Mouse (Mus musculus) right cerebral cortex, postnatal 25 days (tissue): ENCODE measurements around the gene Urgcp.
"Not testable (repeated sequence)": the region's sequence is repeated elsewhere in the genome, so short reads cannot be mapped to it uniquely, and the experiment has no call there.

Source experiments
- DNase-seq: peaks from one replicate; pipeline ENCODE4 v3.0.0; 2022

The Urgcp gene

DNA sequence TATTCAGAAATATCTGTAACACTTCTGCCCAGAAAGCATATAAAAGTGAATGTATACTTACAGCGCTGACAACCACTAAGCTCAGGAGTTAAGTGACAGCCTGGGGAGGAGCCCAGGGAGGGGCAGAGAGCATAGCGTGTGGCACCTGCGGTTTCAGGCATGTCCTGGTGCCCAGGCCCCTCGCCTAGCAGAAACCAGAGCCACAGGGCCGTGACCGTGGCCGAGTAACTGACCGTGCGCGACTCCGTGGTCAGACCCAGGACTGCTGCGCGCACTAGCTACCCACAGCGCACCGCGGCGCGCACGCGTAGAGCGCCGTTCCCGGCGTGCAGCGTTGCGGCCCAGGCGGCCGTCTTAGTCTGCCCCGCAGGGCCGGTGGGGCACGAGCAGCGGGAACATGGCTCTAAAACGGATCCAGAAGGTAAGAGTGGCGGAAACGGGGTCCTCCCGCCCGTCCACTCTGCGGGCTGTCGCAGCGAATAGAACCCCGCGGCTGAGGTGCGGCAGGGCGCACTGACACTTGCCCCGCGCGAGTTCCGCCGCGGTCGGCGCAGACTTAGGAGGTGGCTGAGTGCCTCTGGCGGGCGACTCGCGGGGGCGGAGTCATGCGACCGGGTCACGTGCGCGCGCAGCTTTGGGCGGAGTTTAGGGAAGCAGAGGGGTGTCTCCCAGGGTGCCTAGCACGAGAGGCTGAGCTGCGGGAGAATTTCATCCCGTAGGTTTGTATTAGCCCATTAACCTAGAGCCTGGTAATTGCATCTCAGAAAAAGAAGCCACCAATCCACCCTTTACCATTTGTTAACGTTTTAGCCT is at the start of gene Urgcp:
TSS of gene Urgcp (minus strand) at position 557 of the 813 bp plus-strand sequence.
- DNase-seq = peak; percentile 93

DNA sequence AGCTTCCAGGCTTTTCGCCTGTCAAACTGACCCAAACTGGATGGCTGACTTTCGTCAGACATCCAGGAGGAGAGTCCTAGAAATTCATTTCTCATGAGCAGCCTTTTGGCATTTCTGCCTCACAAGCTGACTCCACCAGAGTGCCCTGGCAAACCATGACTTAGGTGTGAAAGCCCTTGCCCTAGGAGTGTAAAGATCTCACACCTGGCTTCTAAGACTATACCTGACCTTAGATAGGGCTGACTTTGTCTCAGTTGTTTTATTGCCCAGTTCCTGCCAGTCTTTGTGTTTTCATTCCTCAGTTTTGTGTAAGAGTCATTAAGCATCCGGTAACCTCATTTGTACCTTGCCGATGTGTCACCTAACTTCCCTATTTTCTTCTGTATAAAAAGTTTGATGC is 47.3 kb upstream of the Urgcp start:
- not testable (repeated sequence) for DNase-seq

DNA sequence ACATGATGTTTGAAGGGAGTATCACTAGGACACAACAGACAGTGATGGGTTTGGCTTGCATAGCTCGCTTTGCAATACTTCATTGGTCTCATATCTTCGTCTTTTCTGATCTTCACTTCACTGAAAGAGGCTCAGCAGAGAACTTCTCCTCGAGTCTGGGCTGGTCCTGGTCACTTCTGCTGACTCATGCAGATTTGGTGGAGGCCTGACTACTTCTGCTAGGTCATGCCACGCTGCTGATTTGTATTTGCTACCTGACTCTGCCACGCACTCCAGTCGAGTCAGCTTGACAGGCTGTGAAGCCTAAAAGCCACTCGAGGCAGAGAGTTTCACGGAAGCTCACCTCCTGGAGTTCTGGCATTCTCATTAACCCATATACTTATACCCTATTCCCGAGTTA is 45.8 kb upstream of the Urgcp start:
- no peak for DNase-seq

- no peak for DNase-seq
Measured at GRCm38 (mm10) chr11:5805711-5806110, 43.5 kb upstream of the Urgcp start.

DNA sequence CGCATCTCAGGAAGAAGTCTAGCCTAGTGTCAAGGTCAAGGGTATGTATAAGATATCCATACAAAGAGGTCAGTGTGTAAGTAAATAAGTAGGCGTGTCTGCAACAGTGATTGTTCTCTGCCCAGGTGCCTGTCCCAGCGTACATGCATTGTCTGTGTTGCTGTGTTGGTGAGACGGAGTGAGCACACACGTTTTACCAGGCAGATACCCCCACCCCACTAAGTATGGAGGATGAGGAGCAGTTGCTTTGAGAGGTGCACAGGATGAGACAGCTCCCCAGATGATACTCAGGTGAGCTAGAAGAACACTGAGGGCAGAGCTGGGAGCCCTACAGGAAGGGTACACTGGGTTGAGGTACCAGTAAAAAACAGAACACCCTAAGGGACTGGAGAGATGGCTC is 42.0 kb upstream of the Urgcp start:
- no peak for DNase-seq

- no peak for DNase-seq
Measured at GRCm38 (mm10) chr11:5803551-5803981, 41.4 kb upstream of the Urgcp start, which contains the start of gene Pgam2. Gene Pgam2, minus strand, starts transcription at chr11:5803733.

GRCm38 (mm10) chr11:5802457-5803217 is 40.5 kb upstream of the Urgcp start:
- no peak for DNase-seq

DNA sequence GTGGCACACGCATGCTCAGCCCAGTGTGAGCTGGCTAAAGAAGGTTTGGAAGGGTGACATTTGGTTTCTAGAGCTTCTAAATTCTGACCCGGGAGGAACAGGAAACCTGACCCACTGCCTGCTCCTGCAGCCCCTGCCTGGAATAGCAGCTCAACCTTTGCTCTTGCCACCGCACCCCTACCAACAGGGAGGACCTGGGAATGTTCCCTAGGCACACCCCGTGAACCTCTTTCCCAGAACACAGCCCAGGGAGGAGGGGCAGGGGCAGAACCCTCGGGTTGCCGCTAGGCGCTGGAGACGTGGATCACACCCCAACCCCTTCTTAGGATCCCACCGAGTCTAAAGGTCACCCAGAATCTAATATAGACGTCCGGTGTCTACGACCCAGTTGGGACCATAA is 39.8 kb upstream of the Urgcp start:
- DNase-seq = no peak

DNA sequence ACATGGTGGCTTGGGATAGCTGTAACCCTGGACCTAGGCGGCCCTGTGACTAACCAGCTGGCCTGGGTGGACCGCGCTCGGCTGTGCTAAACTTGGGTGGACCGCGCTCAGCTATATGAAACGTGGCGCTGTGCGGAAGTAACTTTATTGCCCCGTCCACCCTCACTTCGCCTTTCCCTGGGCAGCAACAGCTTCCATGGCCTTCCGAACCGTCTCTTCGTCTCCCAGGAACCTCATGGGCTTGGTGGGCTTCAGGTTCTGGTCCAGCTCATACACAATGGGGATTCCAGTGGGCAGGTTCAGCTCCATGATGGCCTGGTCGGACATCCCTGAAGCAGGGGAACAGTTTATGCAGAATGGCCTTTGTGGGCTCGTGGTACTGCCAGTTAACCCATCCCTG is 39.3 kb upstream of the Urgcp start:
- no peak for DNase-seq

- DNase-seq = no peak
Measured at GRCm38 (mm10) chr11:5799621-5800490, 37.7 kb upstream of the Urgcp start.

GRCm38 (mm10) chr11:5797928-5798327 is 35.8 kb upstream of the Urgcp start:
- DNase-seq = no peak

DNA sequence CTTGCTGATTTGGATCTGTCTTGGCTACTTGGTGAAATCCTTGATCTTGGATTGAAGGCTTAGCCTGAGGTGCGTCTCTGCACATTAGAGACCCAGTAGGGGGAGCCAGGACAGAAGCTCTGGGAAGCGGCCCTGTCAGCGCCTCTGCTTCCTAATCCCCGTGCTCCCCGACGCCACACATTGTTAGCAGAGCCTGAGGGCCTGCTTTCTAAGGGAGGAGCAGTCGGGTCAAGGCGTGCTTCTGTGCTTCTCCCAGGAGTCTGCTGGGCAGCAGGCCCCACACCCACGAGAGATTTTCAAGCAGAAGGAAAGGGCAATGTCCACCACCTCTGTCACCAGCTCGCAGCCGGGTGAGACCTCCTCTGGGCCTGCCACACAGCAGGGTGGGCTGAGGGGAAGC is 35.2 kb upstream of the Urgcp start:
- DNase-seq = no peak

DNA sequence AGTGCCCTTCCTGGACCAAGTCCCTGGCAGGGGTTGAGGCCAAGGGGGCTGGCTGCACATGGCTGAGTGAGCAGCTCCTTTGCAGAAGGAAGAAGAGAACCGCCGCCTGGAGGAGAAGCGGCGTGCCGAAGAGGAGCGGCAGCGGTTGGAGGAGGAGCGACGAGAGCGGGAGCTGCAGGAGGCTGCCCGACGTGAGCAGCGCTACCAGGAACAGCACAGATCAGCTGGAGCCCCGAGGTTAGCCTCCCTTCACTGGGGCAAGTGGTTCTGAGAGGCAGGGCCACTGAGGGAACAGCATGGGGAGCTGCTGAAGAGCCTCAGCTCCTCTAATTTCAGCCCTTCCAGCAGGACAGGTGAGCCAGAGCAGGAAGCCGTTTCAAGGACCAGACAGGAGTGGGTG is 34.8 kb upstream of the Urgcp start:
- no peak for DNase-seq

- peak; percentile 44 for DNase-seq
Measured at GRCm38 (mm10) chr11:5795706-5796105, 33.5 kb upstream of the Urgcp start.

GRCm38 (mm10) chr11:5795290-5795689 is 33.1 kb upstream of the Urgcp start:
- DNase-seq = no peak

GRCm38 (mm10) chr11:5790431-5790830 is 28.3 kb upstream of the Urgcp start:
- no peak for DNase-seq

- no peak for DNase-seq
Measured at GRCm38 (mm10) chr11:5789754-5790333, 27.7 kb upstream of the Urgcp start.

- no peak for DNase-seq
Measured at GRCm38 (mm10) chr11:5789071-5789753, 27.0 kb upstream of the Urgcp start.

GRCm38 (mm10) chr11:5788056-5789014 is 26.2 kb upstream of the Urgcp start, which contains the start of gene Dbnl:
Gene Dbnl, plus strand, starts transcription at chr11:5788488.
- DNase-seq = peak; percentile 97

GRCm38 (mm10) chr11:5787671-5788055 is 25.5 kb upstream of the Urgcp start:
- DNase-seq = no peak

GRCm38 (mm10) chr11:5785732-5786131 is 23.6 kb upstream of the Urgcp start:
- no peak for DNase-seq
